Mouse (Mus musculus) stomach, postnatal 0 days (tissue): Measurements from ENCODE around the gene Dclk2. TPM values are rescaled to one million over a fixed set of nuclear protein-coding genes. Genes with fewer than 3 reads are reported as not detected.

ENCODE experiments used
- ATAC-seq: fragments of 200-750 bp; cut with Nextera tagmentation; 2 replicates; pipeline ENCODE4 v1.8.0; 2017; ENCODE audit not compliant: low FRiP score, low TSS enrichment
- DNase-seq: peaks from one replicate; pipeline ENCODE4 v3.0.0-alpha.2; 2016; ENCODE audit warnings: low spot score
- H3K27ac ChIP-seq: fragments of 300-500 bp; sonication (generic); replicated peaks from 2 replicates; pipeline ENCODE4 v1.5.1; 2014; ENCODE audit warnings: mild to moderate bottlenecking, control low read depth
- H3K27me3 ChIP-seq: fragments of 300-500 bp; sonication (generic); 2 replicates; pipeline ENCODE4 v1.6.1; 2014; ENCODE audit warnings: low read length; ENCODE audit not compliant: control insufficient read depth, insufficient read depth
- H3K36me3 ChIP-seq: fragments of 300-500 bp; sonication (generic); 2 replicates; pipeline ENCODE4 v1.6.1; 2014; ENCODE audit warnings: low read length, mixed read lengths; ENCODE audit not compliant: control insufficient read depth, insufficient read depth
- H3K4me1 ChIP-seq: fragments of 300-500 bp; sonication (generic); replicated peaks from 2 replicates; pipeline ENCODE4 v1.6.1; 2014; ENCODE audit warnings: antibody characterized with exemption; ENCODE audit not compliant: control insufficient read depth, insufficient read depth
- H3K4me2 ChIP-seq: fragments of 300-500 bp; sonication (generic); replicated peaks from 2 replicates; pipeline ENCODE4 v1.6.1; 2014; ENCODE audit warnings: low read depth, mild to moderate bottlenecking, control low read depth, moderate library complexity
- H3K4me3 ChIP-seq: fragments of 300-500 bp; sonication (generic); 2 replicates; pipeline ENCODE4 v1.5.1; 2014; ENCODE audit warnings: low read depth, low read length, control low read depth
- H3K9ac ChIP-seq: fragments of 300-500 bp; sonication (generic); 2 replicates; pipeline ENCODE4 v1.6.1; 2014; ENCODE audit warnings: mild to moderate bottlenecking, low read length, control low read depth, mixed read lengths
- H3K9me3 ChIP-seq: fragments of 300-500 bp; sonication (generic); 2 replicates; pipeline ENCODE4 v1.6.1; 2016; ENCODE audit warnings: low read length; ENCODE audit not compliant: control insufficient read depth
- CTCF ChIP-seq: IDR thresholded peaks from 2 replicates; pipeline ENCODE4 v1.5.1; 2016; ENCODE audit warnings: antibody characterized with exemption, low read depth, mild to moderate bottlenecking, moderate library complexity
- EP300 ChIP-seq: optimal IDR thresholded peaks from 2 replicates; pipeline ENCODE3; 2016; ENCODE audit warnings: antibody characterized with exemption
- WGBS: fragments of 180-500 bp; shearing (Covaris S2); extraction: QIAGEN DNeasy Blood & Tissue Kit; methylation state at CpG from one replicate; pipeline ENCODE4 v1.1.7; 2014; 5-methylcytosine and 5-hydroxymethylcytosine counted together
- polyA plus RNA-seq: library from polyadenylated mRNA; unstranded; fragments of >200 nt; fragmentation: Nextera tagmentation; extraction: Ambion mirVana; gene quantifications from 2 replicates; pipeline ENCODE4 v1.2.1, GENCODE M21; 2015

The Dclk2 gene
- polyA plus RNA-seq, 1 experiment from 2014 or later = 2.3 TPM

- Histone ChIP-seq H3K27ac (no peak overlapping the region), H3K9ac (no peak overlapping the region), H3K4me1 (no peaks in the 10 kb centered on the region), H3K4me2 (no peak overlapping the region), H3K9me3 (no peaks in the 10 kb centered on the region), H3K36me3 (no peaks in the 10 kb centered on the region), H3K27me3 (no peaks in the 10 kb centered on the region), H3K4me3 (no peak overlapping the region)
- ATAC-seq (no peak), DNase-seq (no peak)
- TF ChIP-seq EP300 (no peak), CTCF (no peak)
- 96% methylated on average over 5 of the region's 5 CpGs for WGBS
Measured at GRCm38 (mm10) chr3:86885180-86885579, 35.5 kb downstream of the Dclk2 start.

- WGBS = 92% methylated on average over 2 of the region's 2 CpGs
- H3K4me2 ChIP-seq = no peak overlapping the region
- no peaks in the 10 kb centered on the region for H3K4me1 ChIP-seq
- no peaks in the 10 kb centered on the region for H3K27me3 ChIP-seq
- TF ChIP-seq EP300 (no peak), CTCF (no peak)
- no peak overlapping the region for H3K27ac ChIP-seq
- no peaks in the 10 kb centered on the region for H3K36me3 ChIP-seq
- no peak overlapping the region for H3K9ac ChIP-seq
- no peak for DNase-seq
- no peak overlapping the region for H3K4me3 ChIP-seq
- H3K9me3 ChIP-seq = no peaks in the 10 kb centered on the region
- no peak for ATAC-seq
Measured at GRCm38 (mm10) chr3:86884481-86884880, 36.2 kb downstream of the Dclk2 start.

GRCm38 (mm10) chr3:86883985-86884384 lies 36.7 kb downstream of the Dclk2 start:
- Histone ChIP-seq H3K27me3 (no peaks in the 10 kb centered on the region), H3K9ac (no peak overlapping the region), H3K4me3 (no peak overlapping the region), H3K36me3 (no peaks in the 10 kb centered on the region), H3K4me2 (no peak overlapping the region), H3K4me1 (no peaks in the 10 kb centered on the region), H3K27ac (no peak overlapping the region), H3K9me3 (no peaks in the 10 kb centered on the region)
- DNase-seq = no peak
- TF ChIP-seq CTCF = no peak
- no peak for ATAC-seq
- WGBS = 79% methylated on average over 6 of the region's 6 CpGs

GRCm38 (mm10) chr3:86875912-86876311 lies 44.7 kb downstream of the Dclk2 start:
- Histone ChIP-seq H3K4me1 (no peaks in the 10 kb centered on the region), H3K4me2 (no peak overlapping the region), H3K36me3 (no peaks in the 10 kb centered on the region), H3K9ac (no peak overlapping the region), H3K27me3 (no peaks in the 10 kb centered on the region), H3K4me3 (no peak overlapping the region), H3K9me3 (no peaks in the 10 kb centered on the region), H3K27ac (no peak overlapping the region)
- TF ChIP-seq CTCF (no peak), EP300 (no peak)
- 73% methylated on average over 5 of the region's 5 CpGs for WGBS
- no peak for DNase-seq
- ATAC-seq = no peak

DNA sequence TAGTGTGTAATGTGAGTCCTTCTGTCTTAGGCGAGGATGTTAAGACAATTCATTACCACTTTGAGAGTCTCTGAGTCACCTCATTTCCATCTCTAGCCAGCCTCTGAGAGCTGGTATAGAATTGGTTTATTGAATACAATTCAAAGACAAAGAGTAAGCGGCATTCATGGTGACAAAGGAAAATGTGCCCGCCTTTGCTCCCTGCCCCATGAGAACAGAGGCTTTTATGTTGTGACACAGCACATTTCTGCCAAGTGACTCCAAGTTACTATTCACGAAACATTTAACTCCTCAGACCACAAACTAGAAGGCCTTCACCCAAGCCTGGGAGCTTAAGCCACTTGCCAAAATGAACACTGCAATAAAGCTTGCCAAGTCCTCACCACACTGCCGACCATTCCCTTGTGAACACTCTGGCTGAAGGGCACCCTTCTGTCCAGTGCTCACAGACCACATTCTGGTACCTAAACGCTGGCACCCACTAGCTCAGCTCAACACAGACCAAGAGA lies 47.5 kb downstream of the Dclk2 start:
- Histone ChIP-seq H3K9me3 (no peaks in the 10 kb centered on the region), H3K27me3 (no peaks in the 10 kb centered on the region), H3K4me2 (no peak overlapping the region), H3K4me1 (no peaks in the 10 kb centered on the region), H3K4me3 (no peak overlapping the region), H3K36me3 (no peaks in the 10 kb centered on the region), H3K9ac (no peak overlapping the region), H3K27ac (no peak overlapping the region)
- TF ChIP-seq CTCF (no peak), EP300 (no peak)
- 74% methylated on average over 6 of the region's 6 CpGs for WGBS
- ATAC-seq (no peak), DNase-seq (no peak)

GRCm38 (mm10) chr3:86870952-86871351 lies 49.7 kb downstream of the Dclk2 start:
- 81% methylated on average over 6 of the region's 6 CpGs for WGBS
- DNase-seq = no peak

More at GRCm38 (mm10) chr3:86870952-86871351, 49.7 kb downstream of the Dclk2 start:
- H3K9me3 ChIP-seq = no peaks in the 10 kb centered on the region
- H3K4me3 ChIP-seq = no peak overlapping the region
- no peak overlapping the region for H3K27ac ChIP-seq
- ATAC-seq = no peak
- no peaks in the 10 kb centered on the region for H3K4me1 ChIP-seq
- TF ChIP-seq CTCF = 0 out of 2 replicates have a peak, but pooled peaks have one; percentile 2
- no peak for TF ChIP-seq EP300
- no peak overlapping the region for H3K4me2 ChIP-seq
- no peaks in the 10 kb centered on the region for H3K36me3 ChIP-seq
- H3K9ac ChIP-seq = no peak overlapping the region
- no peaks in the 10 kb centered on the region for H3K27me3 ChIP-seq
